Mouse (Mus musculus): ENCODE data around the gene Kcnb1.

Gene Kcnb1

DNA sequence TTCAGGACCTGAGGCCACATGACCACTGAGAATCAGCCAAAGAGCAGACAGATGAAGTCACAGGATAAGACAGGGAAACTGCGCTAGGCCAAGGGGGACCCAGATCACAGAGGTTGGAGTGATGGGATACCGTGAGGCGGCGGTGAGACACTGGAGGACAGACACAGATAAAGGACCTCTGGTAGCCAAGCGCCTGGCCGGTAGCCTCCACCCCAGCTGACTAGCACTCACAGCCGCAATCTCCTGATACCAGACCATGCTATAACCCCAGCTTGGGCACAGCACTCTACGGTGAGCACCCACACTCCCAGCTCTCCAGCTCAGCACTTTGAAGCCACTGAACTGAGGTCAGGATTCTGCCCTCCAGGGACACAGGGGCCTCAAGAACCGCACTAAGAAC, 26.4 kb downstream of the Kcnb1 start:
- ATAC-seq (ENCODE audit: low TSS enrichment): no peak

DNA sequence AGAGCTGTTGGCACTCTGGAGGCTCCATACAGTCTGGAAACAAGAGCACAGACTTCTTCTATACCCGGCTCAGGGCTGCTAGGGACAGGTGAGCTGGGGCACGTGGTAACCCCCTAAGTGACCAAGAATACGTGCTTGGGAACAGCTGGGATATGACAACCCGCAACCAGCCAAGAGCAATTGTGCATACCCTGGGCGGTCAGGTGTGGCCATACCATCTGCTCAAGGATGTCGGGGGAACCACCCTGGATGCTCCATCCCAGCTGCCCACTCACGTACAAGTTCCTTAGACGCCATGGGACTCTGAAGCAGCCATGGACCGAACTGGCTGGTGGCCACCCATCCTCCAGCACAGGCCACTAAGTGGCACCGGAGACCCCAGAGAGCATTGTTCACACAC, 26.8 kb downstream of the Kcnb1 start:
- no peak for ATAC-seq (ENCODE audit: low TSS enrichment)

DNA sequence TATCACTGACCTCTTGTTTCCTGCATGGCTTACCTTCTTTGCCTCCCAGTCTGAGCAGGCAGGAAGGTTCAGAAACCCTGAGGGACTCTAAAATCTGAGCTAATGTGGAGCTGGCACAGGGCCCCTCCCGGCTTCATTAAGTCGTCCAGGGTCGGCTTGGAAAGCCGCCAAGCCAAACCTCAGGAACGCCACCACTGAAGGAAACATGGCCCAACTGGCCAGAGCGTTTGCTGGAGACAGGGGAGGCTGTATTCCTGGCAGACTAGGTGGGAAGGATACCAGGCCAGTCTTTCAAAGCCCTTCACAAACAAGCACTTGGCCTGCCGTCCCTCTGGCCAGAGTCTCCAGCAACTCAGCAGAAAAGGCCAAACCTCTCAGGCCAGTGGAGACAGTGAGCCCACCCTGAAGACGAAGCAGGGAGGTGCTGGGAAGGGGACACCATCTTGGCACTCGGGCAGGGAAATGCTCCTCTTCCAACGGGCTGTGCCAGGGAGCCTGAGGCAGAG, 27.4 kb downstream of the Kcnb1 start:
- ATAC-seq (ENCODE audit: low TSS enrichment): no peak

DNA sequence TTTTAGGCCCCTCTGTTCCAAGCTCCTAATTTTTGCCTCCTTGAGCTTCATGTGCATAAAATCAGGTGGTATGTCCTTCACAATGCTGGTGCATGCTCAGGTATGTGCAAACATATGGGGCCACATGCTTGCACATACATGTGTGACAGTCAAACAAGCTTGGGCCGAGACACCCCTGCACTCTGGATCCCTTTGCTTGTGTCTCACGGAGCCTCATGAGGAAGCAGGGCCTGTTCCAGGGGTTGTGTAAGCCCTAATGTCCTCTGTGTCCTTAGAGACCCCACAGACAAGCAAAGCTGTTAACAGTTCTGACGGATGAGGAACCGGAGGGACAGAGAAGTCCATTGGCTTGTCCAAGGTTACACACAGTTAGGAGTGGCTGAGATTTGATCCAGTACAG, 30.2 kb downstream of the Kcnb1 start:
- ATAC-seq (ENCODE audit: low TSS enrichment): no peak

DNA sequence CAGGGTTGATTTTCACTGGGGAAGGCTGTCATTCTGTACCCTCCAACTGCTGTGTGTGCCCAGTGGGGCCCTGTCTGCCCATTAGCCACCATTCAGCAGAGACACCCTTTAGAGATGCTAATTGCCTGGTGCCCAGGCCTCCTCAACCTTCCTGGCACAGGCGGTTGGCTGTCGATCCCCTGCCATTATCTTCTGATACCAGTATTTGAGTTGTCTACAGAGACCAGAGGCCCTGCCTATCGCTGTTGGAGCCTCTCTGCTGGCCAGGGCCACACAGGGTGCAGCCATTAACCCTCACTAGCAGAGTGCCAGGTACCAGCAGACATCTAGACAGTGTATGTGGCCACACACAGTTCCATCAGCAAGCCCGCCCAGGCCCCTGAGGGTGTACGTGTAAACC, 31.2 kb downstream of the Kcnb1 start:
- no peak for ATAC-seq (ENCODE audit: low TSS enrichment)

DNA sequence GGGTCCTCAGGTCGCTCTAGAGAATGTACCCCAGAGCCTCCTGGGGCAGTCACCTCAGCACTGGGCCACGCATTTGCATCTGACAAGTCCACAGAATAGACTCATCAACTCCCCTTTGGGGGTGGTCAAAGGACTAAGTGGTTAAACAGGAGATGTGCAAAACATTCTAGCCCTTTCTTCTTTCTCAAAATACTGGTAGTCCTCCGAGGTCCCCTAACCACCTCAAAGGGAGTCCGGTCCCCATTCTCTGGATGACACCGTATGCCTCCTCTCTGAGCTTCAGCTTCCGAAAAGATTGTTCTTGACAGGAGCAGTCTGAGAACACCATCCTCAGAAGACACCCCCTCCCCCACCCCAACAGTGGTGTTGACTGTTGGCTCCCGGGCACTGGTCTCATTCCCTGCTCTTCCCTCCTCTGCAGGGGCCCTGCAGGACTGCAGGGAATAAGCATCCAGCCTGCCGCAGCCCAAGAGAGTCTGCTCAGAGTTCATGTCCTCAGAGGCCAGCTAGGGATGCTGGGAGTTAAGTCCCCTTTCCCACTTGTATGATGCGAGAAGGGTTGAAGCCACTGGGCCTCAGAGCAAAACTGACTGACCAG, 33.7 kb downstream of the Kcnb1 start:
- no peak for ATAC-seq (ENCODE audit: low TSS enrichment)

DNA sequence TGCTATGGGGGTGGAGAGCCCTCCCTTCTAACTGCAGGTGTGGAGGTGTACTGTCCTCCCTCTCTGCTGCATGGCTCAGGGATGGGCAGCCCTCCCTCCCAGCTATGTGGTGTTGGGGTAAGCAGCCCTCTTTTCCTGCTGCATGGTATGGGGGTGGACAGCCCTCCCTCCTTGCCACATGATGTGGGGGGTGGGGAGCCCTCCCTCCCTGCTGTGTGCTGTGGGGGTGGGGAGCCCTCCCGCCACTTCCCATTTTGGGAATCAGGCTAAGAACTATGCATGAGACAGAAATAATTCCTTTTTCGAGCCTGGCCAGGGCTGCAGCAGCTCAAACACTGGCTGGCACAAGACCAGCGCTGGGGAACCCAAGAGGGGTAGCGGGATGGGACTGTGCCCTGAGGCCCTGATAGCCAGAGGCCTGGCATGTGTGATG, 34.4 kb downstream of the Kcnb1 start:
- peak; percentile 73 for ATAC-seq (ENCODE audit: low TSS enrichment)

DNA sequence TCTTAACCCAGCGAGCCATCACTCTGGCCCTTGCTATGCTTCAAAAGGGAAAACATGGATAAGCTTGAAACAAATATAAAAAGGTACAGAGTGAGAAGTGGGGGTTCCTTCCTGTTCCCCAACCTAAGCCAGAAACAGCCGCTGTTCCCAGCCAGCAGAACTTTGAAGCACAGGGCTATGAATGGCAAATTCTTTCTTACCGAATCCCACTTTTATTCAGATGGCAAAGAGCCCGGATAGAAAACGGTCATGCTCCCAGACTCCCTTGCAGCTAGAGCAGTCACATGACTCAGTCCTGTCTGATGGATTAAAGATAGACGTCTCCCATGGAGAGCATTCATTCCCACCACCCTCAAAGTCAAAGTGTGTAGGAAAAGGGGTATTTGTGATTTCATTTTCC, 39.1 kb downstream of the Kcnb1 start:
- ATAC-seq (ENCODE audit: low TSS enrichment): no peak

DNA sequence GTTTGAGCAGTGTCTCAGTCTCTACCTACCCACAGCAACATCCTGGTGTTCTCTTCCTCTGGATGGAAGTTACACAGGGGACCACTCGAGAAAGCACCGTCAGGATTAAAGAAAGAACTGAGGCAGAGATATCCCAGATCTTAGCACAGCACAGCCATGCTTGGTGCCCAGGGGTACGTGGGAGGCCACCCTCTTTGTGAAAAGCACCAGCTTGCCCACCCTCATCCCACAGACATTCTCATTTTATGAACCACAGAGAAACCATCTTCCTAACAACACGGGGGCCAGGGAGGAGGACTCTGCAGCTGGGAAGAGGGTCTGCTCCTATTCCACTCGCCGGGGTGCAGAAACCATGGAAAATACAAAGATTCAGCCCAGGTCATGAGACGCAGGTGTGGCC, 39.8 kb downstream of the Kcnb1 start:
- 0 out of 2 replicates have a peak, but pooled peaks have one; percentile 1 for ATAC-seq (ENCODE audit: low TSS enrichment)

DNA sequence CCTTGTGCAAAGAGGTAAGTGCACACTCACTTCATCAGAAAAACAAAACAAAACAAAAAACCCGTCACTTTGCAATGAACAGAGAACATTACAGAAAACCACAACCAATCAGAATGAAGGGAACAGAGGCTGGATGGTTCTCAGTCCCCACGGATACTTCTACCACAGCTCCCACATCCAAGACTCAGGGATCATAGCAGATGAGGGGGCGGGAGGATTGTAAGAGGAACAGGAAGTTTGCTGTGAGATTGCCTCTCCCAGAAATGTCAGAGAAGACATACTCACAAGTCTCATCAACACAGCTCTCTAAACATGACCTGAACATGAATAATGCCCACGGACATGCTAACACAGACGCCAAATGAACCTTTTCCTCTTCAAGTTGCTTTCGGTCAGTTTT, 40.9 kb downstream of the Kcnb1 start:
- peak; percentile 25; the same call in 1 of the 2 replicates for ATAC-seq (ENCODE audit: low TSS enrichment)

DNA sequence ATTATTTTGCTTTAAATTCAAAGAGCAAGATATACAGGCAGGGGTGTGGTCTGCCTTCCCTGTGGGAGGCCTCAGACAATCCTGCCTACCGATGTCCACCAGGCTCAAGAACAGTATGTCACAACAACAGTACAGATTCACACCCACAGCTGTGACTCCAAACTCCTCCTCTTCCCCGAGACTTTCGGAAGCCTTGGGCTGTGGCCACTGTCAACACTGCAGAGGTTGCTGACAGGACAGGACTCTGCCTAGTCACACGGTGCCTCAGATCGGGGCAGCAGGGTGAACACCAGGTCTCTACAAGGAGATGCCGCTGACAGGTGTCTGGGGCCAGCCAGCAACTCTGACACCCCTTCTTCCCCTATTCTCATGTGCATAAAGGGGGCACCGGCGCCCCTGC, 42.2 kb downstream of the Kcnb1 start:
- ATAC-seq (ENCODE audit: low TSS enrichment): no peak

DNA sequence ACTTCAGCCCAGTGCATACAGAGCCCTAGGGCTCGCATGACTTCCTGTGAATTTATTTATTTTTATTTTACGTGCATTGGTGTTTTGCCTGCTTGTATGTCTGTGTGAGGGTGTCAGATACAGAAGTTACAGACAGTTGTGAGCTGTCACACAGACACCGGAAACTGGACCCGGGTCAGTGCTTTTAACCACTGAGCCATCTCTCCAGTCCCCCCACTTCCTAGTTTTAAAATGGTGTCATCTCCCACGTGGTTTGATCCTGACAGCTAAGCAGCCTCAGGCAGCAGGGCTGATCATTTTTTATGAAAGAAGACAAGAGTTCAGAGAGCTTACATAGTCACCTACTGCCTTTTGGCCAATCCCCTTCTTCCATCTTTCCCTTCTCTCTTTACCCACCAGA, 44.1 kb downstream of the Kcnb1 start:
- ATAC-seq (ENCODE audit: low TSS enrichment): no peak

DNA sequence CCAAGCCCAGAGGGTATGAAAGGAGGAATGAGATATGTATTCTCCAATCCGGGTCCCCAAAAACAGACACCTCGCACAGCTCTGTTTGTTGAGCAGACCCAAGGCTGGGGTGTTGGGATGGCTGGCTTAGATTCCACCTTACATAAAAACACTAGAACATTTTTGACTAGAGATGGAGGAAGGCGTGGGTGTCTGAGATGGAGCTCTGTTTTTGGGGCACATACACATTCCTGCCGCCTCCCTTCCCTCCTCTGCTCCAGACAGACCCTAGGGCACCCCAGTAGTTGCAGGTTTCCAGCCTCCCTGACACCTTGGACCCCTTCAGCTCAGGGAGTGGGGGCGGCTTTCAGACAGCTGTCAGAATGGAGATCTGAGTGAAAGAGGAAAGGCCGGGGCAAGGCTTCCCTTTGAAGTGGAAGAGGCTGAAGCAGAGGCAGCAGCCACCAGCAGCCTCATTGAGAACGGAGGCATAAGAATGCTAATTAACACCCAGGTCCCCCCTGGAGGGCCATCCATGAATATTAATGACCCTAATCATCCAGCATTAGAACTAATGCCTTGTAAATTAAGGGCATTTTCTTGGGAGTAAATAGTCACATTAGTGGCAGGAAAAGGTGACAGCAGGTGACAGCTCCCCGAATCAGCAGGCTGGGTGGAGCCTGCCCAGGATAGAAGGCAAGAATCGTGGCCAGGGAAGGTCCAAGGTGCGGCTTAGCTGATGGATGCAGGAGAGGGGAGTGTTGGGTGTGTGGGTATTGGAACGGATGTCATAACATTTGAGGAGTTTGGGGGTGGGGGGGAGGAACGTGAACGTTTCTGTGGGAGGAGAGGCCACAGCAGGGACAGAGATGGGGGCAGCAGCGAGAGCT, 45.3 kb downstream of the Kcnb1 start:
- ATAC-seq (ENCODE audit: low TSS enrichment): peak; percentile 69

DNA sequence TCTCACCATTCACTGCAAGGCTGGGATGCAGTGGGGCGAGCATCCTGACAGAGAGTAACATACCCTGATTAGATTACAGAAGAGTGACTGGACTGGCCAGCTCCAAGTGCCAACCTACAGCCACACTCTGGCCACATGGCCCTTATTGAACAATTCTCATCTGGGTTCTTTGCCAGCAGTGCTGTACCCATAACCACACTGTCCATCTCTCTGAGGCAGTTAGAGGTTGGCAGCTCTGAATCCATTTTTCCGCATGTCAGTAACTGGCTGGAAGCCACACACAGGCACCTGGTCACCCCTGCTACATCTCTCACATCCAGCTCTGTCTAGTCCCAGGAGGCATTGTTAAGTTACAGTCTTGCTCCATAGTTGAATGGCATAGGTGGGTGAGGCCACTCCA, 46.0 kb downstream of the Kcnb1 start:
- ATAC-seq (ENCODE audit: low TSS enrichment): no peak

DNA sequence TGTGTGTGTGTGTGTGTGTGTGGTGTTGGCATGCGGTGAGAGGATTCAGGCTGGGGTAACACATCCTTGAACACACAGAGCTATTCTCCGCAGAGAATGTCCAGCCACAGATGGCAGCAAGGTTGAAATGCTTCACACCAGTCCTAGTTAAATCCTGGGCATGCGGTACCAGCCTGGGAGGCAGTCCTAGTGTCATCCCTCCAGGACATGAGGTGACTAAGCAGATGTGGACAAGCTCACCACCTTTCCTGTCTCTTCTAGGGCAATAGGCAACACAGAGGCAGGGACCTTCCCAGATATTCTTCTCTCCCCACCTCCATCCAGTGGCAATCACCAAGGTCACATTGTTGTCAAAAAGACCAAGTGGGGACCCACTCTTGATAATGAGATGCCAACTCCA, 47.7 kb downstream of the Kcnb1 start:
- no peak for ATAC-seq (ENCODE audit: low TSS enrichment)

DNA sequence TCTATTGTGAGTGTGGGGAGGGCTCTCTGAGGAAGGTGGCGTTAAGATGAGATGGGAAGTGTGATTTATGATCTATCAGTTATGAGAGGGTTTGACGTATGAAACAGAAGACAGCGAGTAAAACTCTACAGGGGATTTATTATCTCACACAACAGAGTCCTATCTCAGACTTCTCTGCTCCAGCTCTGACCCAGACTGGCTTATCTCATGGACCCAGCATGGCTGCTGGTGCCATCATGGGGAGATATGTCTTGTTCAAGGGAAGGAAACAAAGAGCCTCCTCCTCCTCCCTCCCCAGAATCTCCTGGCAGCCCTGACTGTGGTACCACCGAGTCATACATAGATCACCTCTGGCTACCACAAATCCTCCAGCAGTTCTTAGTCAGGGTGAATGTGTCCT, 48.1 kb downstream of the Kcnb1 start:
- ATAC-seq (ENCODE audit: low TSS enrichment): no peak

DNA sequence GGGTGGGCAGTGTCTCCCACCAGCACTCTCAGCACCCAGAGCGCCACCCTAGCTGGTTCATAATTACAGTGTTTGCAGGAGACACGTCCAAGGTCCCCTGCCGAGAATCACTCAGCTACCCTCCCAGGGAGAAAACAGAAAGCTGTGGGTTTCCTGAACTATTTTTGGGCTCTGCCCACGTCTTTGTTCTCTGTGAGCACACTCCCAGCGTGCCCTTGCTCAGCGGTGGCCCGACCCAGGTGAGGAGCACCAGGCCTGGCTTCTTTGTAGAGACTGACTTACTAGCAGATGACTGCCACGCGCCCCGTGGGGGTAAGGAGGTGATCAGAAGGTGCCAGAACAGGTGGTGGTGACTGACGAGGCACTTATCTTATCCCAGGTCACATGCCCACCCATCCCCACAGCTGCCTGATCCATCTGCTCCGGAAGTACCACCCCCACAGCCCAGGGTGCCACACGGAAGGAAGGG, 50.1 kb downstream of the Kcnb1 start:
- peak; percentile 30; the same call in 1 of the 2 replicates for ATAC-seq (ENCODE audit: low TSS enrichment)

DNA sequence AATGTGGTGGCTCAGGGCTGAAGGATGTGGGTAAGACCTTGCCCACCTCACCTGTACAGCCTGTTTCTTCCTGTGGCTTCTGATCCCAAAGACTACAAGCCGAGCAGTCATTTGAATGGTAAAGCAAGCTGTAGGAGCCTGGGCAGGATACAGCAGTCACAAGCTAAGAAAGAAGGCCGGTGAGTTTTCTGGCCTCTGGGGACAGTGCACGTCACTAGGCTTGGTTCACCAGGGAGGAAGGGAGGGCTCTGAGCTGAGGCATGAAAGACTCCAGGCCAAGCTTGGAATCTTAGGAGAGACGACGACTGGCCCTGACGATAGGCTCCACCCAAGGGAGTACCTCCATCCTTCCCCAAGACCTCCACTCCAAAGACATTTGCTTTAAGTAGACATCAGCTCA, 51.3 kb downstream of the Kcnb1 start:
- no peak for ATAC-seq (ENCODE audit: low TSS enrichment)

DNA sequence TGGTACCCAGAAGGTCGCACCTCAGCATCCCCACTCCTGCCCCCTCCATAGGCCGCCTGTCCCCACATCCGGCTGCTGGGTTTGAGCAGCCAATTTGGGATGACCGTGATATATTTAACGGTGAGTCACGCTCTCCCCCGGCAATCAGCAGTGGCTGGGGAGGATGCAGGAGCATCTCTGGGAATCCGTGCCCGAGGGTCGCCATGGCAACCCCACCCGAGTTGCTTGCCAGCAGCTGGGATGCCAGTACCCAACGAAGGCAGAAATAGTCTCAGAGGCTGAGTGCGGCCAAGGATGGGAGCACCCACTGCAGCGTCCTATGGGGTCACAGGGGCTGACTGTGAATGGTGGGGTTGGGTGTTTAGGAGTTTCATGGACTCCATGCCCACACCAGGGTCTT, 53.0 kb downstream of the Kcnb1 start:
- peak; percentile 64 for ATAC-seq (ENCODE audit: low TSS enrichment)

DNA sequence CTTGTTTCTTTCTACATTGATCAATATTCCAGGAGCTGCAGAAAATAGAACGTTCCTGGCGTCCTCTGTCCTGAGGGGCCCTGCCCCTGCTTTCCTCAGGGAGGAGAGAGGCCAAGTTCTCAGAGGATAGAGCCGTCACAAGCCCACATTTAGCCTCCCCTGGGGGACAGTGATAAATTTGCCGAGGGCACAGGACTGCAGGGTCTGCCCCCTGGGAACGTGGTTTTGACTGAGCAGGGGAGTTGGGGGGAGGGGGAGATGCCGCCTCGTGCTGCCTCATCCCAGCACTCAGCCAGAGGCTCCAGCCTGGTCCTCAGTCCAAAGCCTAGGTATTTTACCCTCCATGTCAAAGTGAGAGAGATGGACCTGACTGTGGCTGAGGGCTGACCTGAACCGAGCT, 57.9 kb downstream of the Kcnb1 start:
- ATAC-seq (ENCODE audit: low TSS enrichment): no peak

DNA sequence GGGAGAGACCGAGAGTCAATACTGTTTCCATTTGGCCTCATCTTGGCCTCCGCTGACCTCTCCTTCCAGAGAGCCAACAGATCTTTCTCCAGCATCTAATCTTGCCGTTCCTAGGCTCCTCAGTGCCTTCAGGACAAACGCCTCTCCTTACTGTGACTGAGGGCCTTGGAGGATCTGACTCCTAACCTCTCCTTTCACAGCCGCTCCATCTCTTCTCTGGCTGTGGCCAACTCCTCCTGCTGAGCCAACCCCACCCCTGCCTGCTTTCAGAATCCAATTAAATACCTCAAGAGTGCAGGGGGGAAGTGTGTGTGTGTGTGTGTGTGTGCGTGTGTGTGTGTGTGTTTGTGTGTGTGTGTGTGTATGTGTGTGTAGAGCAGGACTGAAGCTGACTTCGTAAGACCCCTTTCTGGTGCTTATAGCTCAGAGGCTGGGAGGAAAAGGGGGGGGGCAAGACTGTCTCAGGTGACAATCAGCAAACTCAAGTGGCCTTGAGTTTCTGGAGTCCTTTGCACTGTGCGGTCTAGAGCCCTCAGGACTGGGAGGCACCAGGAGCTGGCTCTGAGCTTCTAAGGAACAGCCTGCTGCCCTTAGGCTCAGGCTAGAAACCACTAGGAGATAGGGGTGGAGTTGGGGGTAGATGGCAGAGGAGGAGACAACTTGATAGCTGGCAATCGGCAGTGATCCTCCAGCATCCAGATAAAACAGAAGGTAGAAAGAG, 59.7 kb downstream of the Kcnb1 start:
- no peak for ATAC-seq (ENCODE audit: low TSS enrichment)

DNA sequence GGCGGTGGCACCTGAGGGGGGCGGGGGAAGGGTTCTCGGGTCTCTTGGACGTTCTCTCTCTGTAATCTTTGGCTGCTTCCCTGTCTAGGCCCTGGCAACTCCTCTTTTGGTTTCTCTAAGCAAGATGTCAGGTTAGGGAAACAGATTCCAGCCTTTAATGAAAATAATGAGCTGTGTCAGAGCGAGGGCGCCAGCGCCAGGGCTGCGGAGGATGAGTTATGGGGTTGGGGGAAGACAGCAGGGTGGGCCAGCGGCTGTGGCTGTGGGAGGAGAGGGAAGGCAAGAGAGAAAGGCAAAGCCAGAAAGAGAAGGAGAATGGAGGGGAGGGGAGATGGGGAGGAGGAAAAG, 60.4 kb downstream of the Kcnb1 start:
- no peak for ATAC-seq (ENCODE audit: low TSS enrichment)
